Mouse (Mus musculus) ES-E14 (cell line): ENCODE results near the gene Rap1a. TPM values are rescaled to one million over a fixed set of nuclear protein-coding genes. Genes with fewer than 3 reads are reported as not detected.

ENCODE experiments used
- DNase-seq: peaks from one replicate; pipeline ENCODE4 v3.0.0-alpha.2; 2013; ENCODE audit warnings: low read depth, low spot score
- H3K27ac ChIP-seq: 2 replicates; pipeline ENCODE4 v1.5.1; 2012; ENCODE audit warnings: low read depth, mild to moderate bottlenecking, low read length, moderate library complexity, mixed read lengths; ENCODE audit not compliant: poor library complexity, insufficient read depth, severe bottlenecking
- H3K36me3 ChIP-seq: 2 replicates; pipeline ENCODE4 v1.6.1; 2012; ENCODE audit warnings: mild to moderate bottlenecking, low read length, moderate library complexity, mixed read lengths; ENCODE audit not compliant: control insufficient read depth, poor library complexity, insufficient read depth, severe bottlenecking
- H3K4me1 ChIP-seq, 2 experiments: fragments of 150-350 bp in 1 of 2; sonication (generic) in 1 of 2; 2 replicates each; pipeline ENCODE4 v1.6.1; 2012; ENCODE audit warnings: low read length in 2 of 2, mild to moderate bottlenecking in 1 of 2, mixed read lengths in 1 of 2; ENCODE audit not compliant: control insufficient read depth in 2 of 2, insufficient read depth in 2 of 2, poor library complexity in 1 of 2
- H3K4me3 ChIP-seq, 2 experiments: fragments of 150-350 bp in 1 of 2; sonication (generic) in 1 of 2; 2 replicates each; pipeline ENCODE4 v1.5.1; 2012; ENCODE audit warnings: low read length in 2 of 2, low read depth in 1 of 2, mild to moderate bottlenecking in 1 of 2, mixed read lengths in 1 of 2; ENCODE audit not compliant: insufficient read depth in 1 of 2, poor library complexity in 1 of 2, severe bottlenecking in 1 of 2
- H3K9ac ChIP-seq: 2 replicates; pipeline ENCODE4 v1.6.1; 2012; ENCODE audit warnings: low read depth, mild to moderate bottlenecking, low read length, mixed read lengths; ENCODE audit not compliant: poor library complexity, insufficient read depth, severe bottlenecking
- H3K9me3 ChIP-seq: fragments of 150-350 bp; sonication (generic); 2 replicates; pipeline ENCODE4 v1.6.1; 2012; ENCODE audit warnings: low read depth, mild to moderate bottlenecking, low read length; ENCODE audit not compliant: control insufficient read depth, insufficient read depth
- CHD2 ChIP-seq: IDR thresholded peaks from 2 replicates; pipeline ENCODE4 v1.6.1; 2014; ENCODE audit warnings: mild to moderate bottlenecking, low read depth, low read length, inconsistent platforms
- HCFC1 ChIP-seq: IDR thresholded peaks from 2 replicates; pipeline ENCODE4 v1.6.1; 2012; ENCODE audit warnings: low read length, inconsistent platforms, borderline replicate concordance; ENCODE audit not compliant: insufficient read depth
- MAFK ChIP-seq: IDR thresholded peaks from 2 replicates; pipeline ENCODE4 v1.6.1; 2014; ENCODE audit warnings: mild to moderate bottlenecking, low read depth, low read length, inconsistent platforms; ENCODE audit not compliant: insufficient read depth
- ZC3H11A ChIP-seq: IDR thresholded peaks from 2 replicates; pipeline ENCODE4 v1.6.1; 2012; ENCODE audit warnings: low read depth, mild to moderate bottlenecking, inconsistent platforms, low read length, borderline replicate concordance
- ZNF384 ChIP-seq: IDR thresholded peaks from 2 replicates; pipeline ENCODE4 v1.6.1; 2012; ENCODE audit warnings: low read depth, low read length, inconsistent platforms
- in situ Hi-C, 2 experiments: fragments of 600-800 bp; cut with MboI; formaldehyde crosslinking; loops; one replicate each; pipeline ENCODE4 v1.15.1; 2025; ENCODE audit warnings: low sequenced_read_pairs in 2 of 2, inconsistent platforms in 1 of 2; ENCODE audit not compliant: unreplicated experiment in 2 of 2
- total RNA-seq: library from RNA; depleted of rRNA; stranded (reverse); fragments of 300-350 nt; gene quantifications from 2 replicates; pipeline ENCODE4 v1.2.3, GENCODE M21; 2012

Rap1a gene
- total RNA-seq, 1 experiment, result 23.2 TPM

DNA sequence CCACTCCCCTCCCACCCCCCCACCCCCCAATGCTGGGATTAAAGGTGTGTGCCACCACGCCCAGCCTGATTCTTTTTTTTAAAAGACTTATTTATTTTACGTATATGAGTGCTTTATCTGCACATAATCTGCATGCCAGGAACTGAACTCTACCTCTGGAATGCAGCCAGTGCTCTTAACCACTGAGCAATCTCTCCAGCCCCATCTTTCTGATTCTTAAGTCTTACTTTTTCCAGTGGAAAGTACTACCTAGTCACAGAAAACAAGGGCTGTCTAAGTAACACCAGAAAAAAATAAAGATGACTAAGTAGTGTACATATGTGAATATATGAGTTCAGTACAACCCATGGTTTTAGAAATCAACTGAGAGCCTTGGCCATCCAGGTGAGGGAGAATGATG, 54.6 kb downstream of the Rap1a start:
- Histone ChIP-seq H3K36me3 (no peaks in the 10 kb centered on the region), H3K4me1 (no peaks in the 10 kb centered on the region), H3K27ac (no peak overlapping the region), H3K9me3 (no peaks in the 10 kb centered on the region), H3K9ac (no peak overlapping the region), H3K4me3 (no peak overlapping the region)
- TF ChIP-seq ZNF384 (no peak), HCFC1 (no peak), CHD2 (no peak), ZC3H11A (no peak), MAFK (no peak)
- no peak for DNase-seq
- in situ Hi-C loops, result no loop called here

DNA sequence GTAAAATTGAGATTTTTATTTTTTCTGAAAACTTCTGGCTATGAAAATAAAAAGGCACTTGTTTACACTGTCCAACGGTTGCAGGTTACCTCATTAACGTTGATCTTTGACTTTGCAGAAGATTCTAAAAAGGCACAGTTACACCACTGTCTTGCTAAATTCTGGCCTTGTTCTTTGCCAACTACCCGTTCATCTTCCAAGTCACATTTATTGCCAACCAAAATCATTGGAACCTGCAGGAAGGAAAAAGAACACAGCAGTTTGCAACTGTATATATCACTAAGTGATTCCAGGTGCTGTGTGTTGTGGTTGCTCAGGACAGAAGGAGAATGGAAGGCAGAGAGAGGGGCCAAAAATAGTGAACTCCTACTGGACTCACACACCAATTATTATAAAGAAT, 63.5 kb downstream of the Rap1a start:
- H3K36me3 ChIP-seq, result peaks cover 2% of the 10 kb centered on the region; the same call in 1 of the 2 replicates
- no peak for DNase-seq
- H3K9me3 ChIP-seq, result no peaks in the 10 kb centered on the region
- no peak overlapping the region for H3K27ac ChIP-seq
- no peak overlapping the region for H3K9ac ChIP-seq
- H3K4me1 ChIP-seq, result no peaks in the 10 kb centered on the region
- TF ChIP-seq ZNF384 (no peak), CHD2 (no peak), MAFK (no peak), ZC3H11A (no peak), HCFC1 (no peak)
- H3K4me3 ChIP-seq, result no peak overlapping the region
- in situ Hi-C loops, result no loop called here

DNA sequence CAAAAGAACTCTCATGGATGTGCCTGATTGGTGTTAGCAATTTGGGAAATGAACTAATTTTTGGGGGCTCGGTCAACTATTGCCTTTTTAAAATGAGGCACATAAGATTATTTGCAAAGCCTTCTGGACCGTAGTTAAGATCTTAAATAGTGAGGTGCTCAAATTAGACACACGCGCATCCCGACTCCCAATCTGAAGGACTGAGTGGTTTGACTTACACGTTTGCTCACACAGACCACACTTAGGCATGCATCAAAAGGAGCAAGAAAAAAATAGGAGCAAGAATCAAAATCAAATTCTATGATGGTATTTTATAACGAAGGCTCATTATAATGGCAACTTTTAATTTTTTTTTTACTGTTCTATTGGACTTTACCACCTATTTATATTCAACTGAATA, 64.1 kb downstream of the Rap1a start:
- in situ Hi-C loops, result no loop called here
- Histone ChIP-seq H3K36me3 (peaks cover 2% of the 10 kb centered on the region; the same call in 1 of the 2 replicates), H3K27ac (no peak overlapping the region), H3K4me3 (no peak overlapping the region), H3K4me1 (no peaks in the 10 kb centered on the region), H3K9me3 (no peaks in the 10 kb centered on the region), H3K9ac (no peak overlapping the region)
- DNase-seq, result no peak
- TF ChIP-seq ZC3H11A, result no peak
- no peak for TF ChIP-seq HCFC1
- no peak for TF ChIP-seq MAFK
- TF ChIP-seq ZNF384, result no peak
- TF ChIP-seq CHD2, result no peak

DNA sequence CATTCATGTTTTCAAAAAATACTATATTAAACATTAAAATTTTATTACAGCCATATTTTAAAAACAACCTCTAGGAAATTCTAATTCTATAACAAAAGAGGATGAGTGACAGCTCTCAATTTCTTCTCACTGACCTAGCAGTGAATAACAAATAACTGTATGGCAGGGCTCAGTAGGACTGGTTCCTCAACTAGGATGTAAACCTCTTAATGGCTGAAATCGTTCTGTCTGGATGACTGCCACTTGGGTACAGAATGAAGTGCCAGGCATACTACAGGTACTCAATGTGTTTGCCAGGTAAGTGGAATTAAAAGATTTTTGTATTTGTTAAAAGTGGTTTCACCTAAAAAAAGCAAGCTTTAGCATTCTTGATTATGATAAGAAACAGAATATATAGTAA, 65.0 kb downstream of the Rap1a start:
- Histone ChIP-seq H3K9ac (no peak overlapping the region), H3K36me3 (peaks cover 2% of the 10 kb centered on the region; the same call in 1 of the 2 replicates), H3K4me1 (no peaks in the 10 kb centered on the region), H3K9me3 (no peaks in the 10 kb centered on the region), H3K4me3 (no peak overlapping the region), H3K27ac (no peak overlapping the region)
- TF ChIP-seq ZNF384 (no peak), CHD2 (no peak), ZC3H11A (no peak), MAFK (no peak), HCFC1 (no peak)
- DNase-seq, result no peak
- in situ Hi-C loops, result no loop called here

DNA sequence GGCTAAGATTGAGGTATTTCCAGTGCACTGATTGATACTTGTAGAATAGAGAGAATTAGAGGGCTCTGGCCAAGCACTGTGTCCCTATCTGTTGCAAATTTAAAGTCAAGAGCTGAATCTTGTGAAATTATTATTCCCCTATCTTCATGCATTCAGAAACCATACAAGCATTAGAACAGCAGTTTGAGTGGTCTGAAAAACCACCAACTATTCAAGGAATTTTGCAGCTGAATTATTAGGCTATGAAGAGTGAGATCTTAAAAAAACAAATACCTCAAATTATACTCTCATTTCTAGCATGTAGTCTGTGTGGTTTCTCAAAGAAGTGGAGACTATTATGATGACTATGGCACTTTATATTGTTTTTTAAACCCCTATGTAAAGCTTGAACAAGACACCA, 65.9 kb downstream of the Rap1a start:
- TF ChIP-seq ZNF384, result no peak
- TF ChIP-seq ZC3H11A, result no peak
- no peak for TF ChIP-seq MAFK
- TF ChIP-seq HCFC1, result no peak
- TF ChIP-seq CHD2, result no peak

More for the DNA sequence above, 65.9 kb downstream of the Rap1a start:
- H3K4me1 ChIP-seq, result no peaks in the 10 kb centered on the region
- in situ Hi-C loops, result no loop called here
- peaks cover 2% of the 10 kb centered on the region; the same call in 1 of the 2 replicates for H3K36me3 ChIP-seq
- no peaks in the 10 kb centered on the region for H3K9me3 ChIP-seq
- H3K4me3 ChIP-seq, result no peak overlapping the region
- DNase-seq, result no peak
- H3K9ac ChIP-seq, result no peak overlapping the region
- H3K27ac ChIP-seq, result no peak overlapping the region
